Mouse (Mus musculus): Measurements from ENCODE around the gene Naip2.

- no peak for TF ChIP-seq CTCF (IDR thresholded peaks at IDR 0.05; ENCODE audit: low read depth, low read length)
- no peak for TF ChIP-seq POLR2AphosphoS5 (IDR thresholded peaks at IDR 0.05; ENCODE audit: insufficient replicate concordance, low read depth, low read length)
- no peak for TF ChIP-seq GATA1 (IDR thresholded peaks at IDR 0.05; ENCODE audit: borderline replicate concordance, low read length)
- TF ChIP-seq TAL1 (conservative IDR thresholded peaks at IDR 0.05; ENCODE audit: low read depth, low read length) = no peak
- TF ChIP-seq GATA2 (IDR thresholded peaks at IDR 0.05; ENCODE audit: borderline replicate concordance, low read depth, low read length) = no peak
Observed at GRCm38 (mm10) chr13:100107652-100108472, 94.0 kb downstream of the Naip2 start, which contains the start of gene Serf1.
